Mouse (Mus musculus) urinary bladder, postnatal 14 days (tissue): ENCODE measurements at regions not wholly inside any gene's neighbourhood (a gene's known extent, or its start where the extent isn't known, plus 50 kb on each side); places are given as distances from the start of the nearest gene placed in this dataset.

ENCODE experiments used
- DNase-seq: peaks from one replicate; pipeline ENCODE4 v3.0.0; 2021; ENCODE audit warnings: low spot score

DNA sequence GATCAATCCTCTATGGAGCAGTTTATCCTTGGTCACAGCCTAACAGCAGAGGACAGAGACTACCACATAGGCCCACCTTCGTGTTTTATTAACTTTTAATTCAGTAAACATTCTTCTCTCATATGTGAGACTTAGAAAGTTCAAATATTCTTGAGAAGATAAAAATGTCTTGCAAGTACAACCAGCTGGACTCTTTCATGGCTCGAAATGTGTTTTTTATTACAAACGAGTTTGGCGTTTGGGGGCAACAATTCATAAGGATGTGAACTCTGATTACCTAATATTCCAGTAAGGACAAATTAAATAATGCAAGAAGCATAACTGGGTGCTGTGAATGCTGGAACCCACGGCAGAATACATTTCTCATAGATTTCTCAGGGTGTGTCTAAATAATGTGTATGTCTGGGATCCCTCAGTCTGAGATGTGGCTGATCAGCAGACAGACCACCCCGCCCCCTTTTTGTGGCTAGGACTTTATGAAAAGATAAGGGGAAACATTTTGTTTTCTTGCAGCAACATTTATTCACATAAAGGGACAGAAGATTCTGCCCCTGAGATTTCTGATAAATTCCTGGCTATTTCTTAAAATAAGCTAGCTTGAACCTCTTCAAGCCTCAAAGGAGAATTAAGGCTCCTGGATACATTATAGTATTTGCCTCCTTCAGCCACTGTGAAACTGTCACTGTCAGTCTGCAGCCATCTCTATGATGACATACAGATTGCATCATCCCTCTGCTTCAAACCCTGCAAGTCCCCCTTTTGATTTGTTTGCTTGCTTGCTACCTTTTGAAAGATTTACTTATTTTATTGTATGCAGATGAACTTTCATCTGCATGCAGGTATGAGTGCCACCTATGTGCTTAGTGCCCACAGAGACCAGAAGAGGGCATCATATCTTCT, 69.2 kb upstream of the Gucy1a1 start:
- peak; percentile 22 for DNase-seq

- no peak for DNase-seq
Observed at GRCm38 (mm10) chr3:82207321-82207720, 61.7 kb upstream of the Gucy1a1 start.
